Mouse (Mus musculus) spleen, adult 2 months (tissue): ENCODE measurements around the gene Foxa1. TPM values are rescaled to one million over a fixed set of nuclear protein-coding genes. Genes with fewer than 3 reads are reported as not detected.

ENCODE experiments used
- DNase-seq, 2 experiments: peaks; one replicate each; pipeline versions ENCODE4 v3.0.0 to v3.0.0-alpha.2; 2012 to 2021; ENCODE audit warnings: low spot score in 2 of 2, low read depth in 1 of 2
- H3K27ac ChIP-seq: fragments of 200-500 bp; 2 replicates; pipeline ENCODE4 v1.5.1; 2012; ENCODE audit warnings: low read length, inconsistent platforms; ENCODE audit not compliant: insufficient read depth
- H3K27me3 ChIP-seq: fragments of 200-500 bp; 2 replicates; pipeline ENCODE4 v1.6.1; 2012; ENCODE audit warnings: mild to moderate bottlenecking, moderate library complexity, low read length, inconsistent platforms; ENCODE audit not compliant: control insufficient read depth, insufficient read depth
- H3K36me3 ChIP-seq: fragments of 200-500 bp; 2 replicates; pipeline ENCODE4 v1.6.1; 2012; ENCODE audit warnings: mild to moderate bottlenecking, low read length, inconsistent platforms; ENCODE audit not compliant: control insufficient read depth, insufficient read depth
- H3K4me1 ChIP-seq: fragments of 200-500 bp; 2 replicates; pipeline ENCODE4 v1.6.1; 2011; ENCODE audit warnings: inconsistent platforms; ENCODE audit not compliant: control insufficient read depth, insufficient read depth, insufficient read length
- H3K4me3 ChIP-seq: fragments of 200-500 bp; 2 replicates; pipeline ENCODE4 v1.5.1; 2011; ENCODE audit warnings: mild to moderate bottlenecking, inconsistent platforms; ENCODE audit not compliant: insufficient read depth, insufficient read length; ENCODE audit errors: extremely low read depth
- CTCF ChIP-seq: fragments of 200-500 bp; IDR thresholded peaks from 2 replicates; pipeline ENCODE4 v1.5.1; 2011; ENCODE audit warnings: mild to moderate bottlenecking, inconsistent platforms; ENCODE audit not compliant: insufficient read depth, insufficient read length, insufficient replicate concordance; ENCODE audit errors: extremely low read depth
- POLR2A ChIP-seq: fragments of 200-500 bp; IDR thresholded peaks from 2 replicates; pipeline ENCODE4 v1.6.1; 2011; ENCODE audit warnings: low read depth, low read length, inconsistent platforms
- WGBS: fragments of 180-500 bp; shearing (Covaris S2); methylation state at CpG from one replicate; pipeline ENCODE4 v1.1.7; 2018; 5-methylcytosine and 5-hydroxymethylcytosine counted together
- polyA plus RNA-seq: library from polyadenylated mRNA; depleted of rRNA; stranded (reverse); fragments of >200 nt; gene quantifications from 2 replicates; pipeline ENCODE4 v1.2.3, GENCODE M21; 2012

Gene Foxa1
- polyA plus RNA-seq, 1 experiment, result not detected

- WGBS, result 4% methylated on average over 10 of the region's 10 CpGs
- peaks cover 8% of the 10 kb centered on the region for H3K4me1 ChIP-seq
- TF ChIP-seq CTCF (no peak), POLR2A (no peak)
- H3K27ac ChIP-seq, result no peak overlapping the region
- no peaks in the 10 kb centered on the region for H3K36me3 ChIP-seq
- no peak for DNase-seq
- no peak overlapping the region for H3K4me3 ChIP-seq
- H3K27me3 ChIP-seq, result peaks cover 45% of the 10 kb centered on the region
These were observed 7.1 kb downstream of the Foxa1 start for GRCm38 (mm10) chr12:57539551-57539985.

DNA sequence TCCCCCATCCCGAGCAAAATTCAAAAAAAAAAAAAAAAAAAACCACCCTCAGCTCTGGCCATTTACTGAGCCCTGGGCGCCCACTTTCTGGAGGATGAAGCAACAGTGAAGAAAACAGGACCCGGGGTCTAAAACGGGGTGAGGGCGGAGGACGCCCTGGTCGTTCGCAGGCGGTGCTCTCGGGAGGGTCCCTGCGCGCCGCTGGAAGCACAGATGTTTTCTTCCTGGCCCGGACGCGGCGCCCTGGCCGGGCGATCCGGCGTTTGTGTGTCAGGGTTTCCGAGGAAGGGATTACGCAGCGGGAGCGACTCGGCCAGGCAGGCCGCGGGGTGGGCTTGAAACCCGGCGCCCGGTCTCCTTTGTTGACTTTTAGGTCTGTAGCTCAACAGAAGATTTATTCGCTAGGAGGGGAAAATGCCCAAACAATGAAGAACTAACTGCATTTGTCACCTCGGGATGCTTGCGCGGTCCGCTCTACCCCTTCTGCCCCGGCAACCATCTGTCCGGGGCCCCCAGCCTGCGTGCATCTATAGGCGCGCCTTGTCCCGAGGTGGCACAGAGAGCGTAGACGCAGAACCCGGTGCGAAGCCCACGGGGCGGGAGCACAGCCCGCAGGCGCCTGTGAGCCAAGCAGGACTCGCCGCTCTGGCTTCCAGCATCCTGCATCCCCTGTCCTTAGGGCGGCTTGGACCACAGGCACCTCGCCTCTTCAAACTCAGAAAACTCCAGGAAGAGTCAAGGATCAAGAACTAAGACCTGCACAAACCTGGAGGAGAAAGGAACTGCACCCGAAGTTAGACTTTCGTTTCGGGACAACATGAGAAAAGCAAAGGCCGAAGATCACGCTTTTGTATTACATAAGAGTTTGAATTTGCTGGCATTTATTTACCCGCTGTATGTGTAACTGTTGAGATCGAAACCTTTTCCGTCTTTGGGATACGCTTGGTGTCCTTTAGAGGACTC is 7.8 kb downstream of the Foxa1 start:
- Histone ChIP-seq H3K36me3 (no peaks in the 10 kb centered on the region), H3K27me3 (peaks cover 46% of the 10 kb centered on the region), H3K4me1 (peaks cover 8% of the 10 kb centered on the region), H3K4me3 (no peak overlapping the region; the same call in 1 of the 2 replicates), H3K27ac (no peak overlapping the region)
- DNase-seq, result no peak
- no peak for TF ChIP-seq CTCF
- TF ChIP-seq POLR2A, result no peak
- WGBS, result 2% methylated on average over 63 of the region's 63 CpGs

DNA sequence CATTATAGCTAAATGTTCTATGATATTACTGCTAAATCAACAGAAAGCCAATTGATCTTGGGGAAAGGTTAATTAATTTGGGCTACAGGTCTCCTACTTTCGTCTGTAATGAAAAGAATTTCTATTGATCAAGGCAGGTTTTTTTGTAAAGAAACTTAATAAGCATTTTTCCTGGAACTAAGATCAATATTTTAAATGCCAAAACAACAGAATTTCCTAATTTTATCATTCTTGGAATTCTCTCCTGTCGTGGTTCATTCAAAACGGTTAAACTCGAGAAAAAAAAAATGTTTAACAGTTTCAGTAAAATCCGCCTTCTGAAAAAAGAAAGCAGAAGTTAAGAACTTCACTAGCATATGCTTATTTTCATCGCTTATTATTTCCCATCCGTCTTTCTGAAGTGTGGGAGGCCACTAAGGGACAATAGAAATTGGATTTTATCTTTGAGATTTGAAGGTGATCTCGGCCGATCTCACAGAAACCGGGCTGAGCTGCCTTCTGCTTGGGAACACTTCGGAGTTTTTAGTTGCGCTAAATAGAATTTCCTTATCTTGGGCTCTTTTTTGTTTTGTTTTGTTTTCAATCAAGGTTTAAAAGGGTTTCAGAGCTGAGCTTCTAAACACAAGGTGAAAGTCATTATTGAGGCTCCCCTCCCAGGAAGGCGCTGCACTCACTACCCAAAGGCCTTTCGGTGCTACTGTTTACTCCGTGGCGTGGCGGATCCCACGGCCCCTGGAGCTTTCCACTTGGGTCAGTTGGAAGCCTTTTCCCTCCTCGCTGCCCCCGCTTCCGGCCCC is 8.7 kb downstream of the Foxa1 start:
- no peak overlapping the region for H3K4me3 ChIP-seq
- H3K36me3 ChIP-seq, result no peaks in the 10 kb centered on the region
- 6% methylated on average over 21 of the region's 21 CpGs for WGBS
- no peak for DNase-seq
- no peak overlapping the region for H3K27ac ChIP-seq
- TF ChIP-seq CTCF (no peak), POLR2A (no peak)
- H3K27me3 ChIP-seq, result peaks cover 39% of the 10 kb centered on the region
- peaks cover 8% of the 10 kb centered on the region; the same call in 1 of the 2 replicates for H3K4me1 ChIP-seq

DNA sequence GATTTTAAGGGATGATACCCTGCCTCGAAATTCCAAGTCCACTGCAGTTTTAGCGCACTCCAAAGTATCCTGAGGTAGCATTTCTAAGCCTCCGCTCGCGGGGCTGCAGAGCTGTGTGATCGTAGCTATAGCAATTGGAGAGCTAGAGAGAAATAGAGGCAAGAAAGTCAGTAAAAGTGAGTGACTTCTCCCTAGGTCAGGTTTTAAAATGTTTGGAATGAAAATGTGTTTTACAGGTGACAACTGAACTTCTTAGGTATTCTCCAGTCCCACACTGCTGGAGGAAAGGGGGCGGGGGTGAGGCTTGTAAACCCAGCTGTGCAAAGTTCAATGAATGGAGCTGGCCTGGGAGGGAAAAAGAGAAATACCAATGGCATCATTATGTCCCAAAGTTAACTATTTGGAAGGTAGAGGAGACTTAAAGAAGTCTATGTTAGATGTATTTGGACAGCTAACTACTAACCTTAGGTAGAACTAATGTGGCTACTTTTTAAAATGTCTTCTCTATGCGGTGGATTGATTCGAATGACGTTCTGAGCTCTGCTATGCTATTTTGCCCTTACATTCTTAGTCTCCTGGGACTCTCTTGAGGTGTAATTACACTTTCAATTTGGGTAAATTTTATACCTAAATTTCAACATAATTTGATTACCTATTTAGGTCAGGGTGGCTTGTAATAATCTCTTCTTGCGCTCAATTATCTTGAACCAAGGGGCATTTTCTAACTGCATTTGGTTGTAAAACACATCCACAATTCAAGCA is 9.6 kb downstream of the Foxa1 start:
- Histone ChIP-seq H3K27me3 (peaks cover 30% of the 10 kb centered on the region), H3K4me1 (peaks cover 6% of the 10 kb centered on the region; the same call in 1 of the 2 replicates), H3K36me3 (no peaks in the 10 kb centered on the region), H3K27ac (no peak overlapping the region), H3K4me3 (no peak overlapping the region)
- DNase-seq, result no peak
- TF ChIP-seq CTCF, result no peak
- TF ChIP-seq POLR2A, result no peak
- 12% methylated on average over 11 of the region's 11 CpGs for WGBS

DNA sequence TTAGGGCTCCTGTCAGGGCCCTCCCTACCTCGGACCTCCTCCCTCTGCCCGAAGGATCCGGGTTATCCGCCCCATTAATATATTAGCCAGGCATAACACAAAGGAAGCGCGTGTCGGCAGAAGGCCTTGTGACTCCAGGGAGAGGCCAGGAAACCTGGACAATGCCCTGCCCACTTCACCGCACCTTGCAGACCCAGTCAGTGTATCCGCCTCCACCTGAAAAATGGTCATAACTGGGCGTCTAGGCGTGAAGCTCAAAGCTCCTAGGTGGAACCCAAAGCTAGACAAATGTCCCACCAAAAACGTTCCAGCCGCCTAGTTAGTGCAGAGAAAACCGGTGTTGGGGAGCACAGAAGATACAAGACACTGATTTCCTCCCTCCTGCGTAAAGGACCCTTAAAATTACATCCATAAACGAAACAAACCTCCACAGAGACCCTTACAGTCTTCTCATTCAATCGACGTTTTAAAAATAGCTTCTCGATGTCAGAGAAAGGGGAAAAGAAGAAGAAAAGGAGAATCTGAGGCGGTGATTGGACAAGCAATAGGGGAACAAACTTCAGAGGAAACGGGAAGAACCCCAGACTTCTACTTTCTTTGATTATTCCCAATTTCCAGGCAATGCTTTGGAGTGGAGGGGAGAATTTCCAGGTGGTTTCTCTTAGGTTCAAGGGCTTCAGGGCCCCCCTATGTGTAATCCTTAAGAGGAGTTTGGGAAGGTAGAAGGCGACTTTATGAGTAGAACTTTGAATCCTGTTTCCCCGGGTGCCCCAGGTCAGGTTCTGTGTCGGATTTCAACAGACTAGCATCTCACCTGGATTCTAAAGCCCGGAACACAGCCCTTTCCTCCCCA is 10.4 kb downstream of the Foxa1 start:
- no peak for TF ChIP-seq POLR2A
- no peak for TF ChIP-seq CTCF
- Histone ChIP-seq H3K4me3 (no peak overlapping the region), H3K27me3 (peaks cover 28% of the 10 kb centered on the region), H3K4me1 (peaks cover 6% of the 10 kb centered on the region; the same call in 1 of the 2 replicates), H3K36me3 (no peaks in the 10 kb centered on the region), H3K27ac (no peak overlapping the region)
- DNase-seq, result no peak
- WGBS, result 9% methylated on average over 25 of the region's 25 CpGs
